Mouse (Mus musculus) limb, embryonic 13.5 days (tissue): ENCODE measurements around the gene Zp2. TPM values are rescaled to one million over a fixed set of nuclear protein-coding genes. Genes with fewer than 3 reads are reported as not detected.

Source experiments
- ATAC-seq: fragments of 200-750 bp; cut with Nextera tagmentation; 2 replicates; pipeline ENCODE4 v1.8.0; 2017; ENCODE audit warnings: low read depth, moderate number of reproducible peaks, moderate TSS enrichment; ENCODE audit not compliant: low FRiP score
- H3K27ac ChIP-seq: fragments of 300-500 bp; sonication (generic); 2 replicates; pipeline ENCODE4 v1.5.1; 2015; ENCODE audit warnings: inconsistent platforms, mild to moderate bottlenecking, moderate library complexity
- H3K27me3 ChIP-seq: fragments of 300-500 bp; sonication (generic); 2 replicates; pipeline ENCODE4 v1.6.1; 2015; ENCODE audit warnings: mild to moderate bottlenecking, inconsistent platforms
- H3K36me3 ChIP-seq: fragments of 300-500 bp; sonication (generic); 2 replicates; pipeline ENCODE4 v1.6.1; 2015; ENCODE audit warnings: inconsistent platforms, mild to moderate bottlenecking, moderate library complexity
- H3K4me1 ChIP-seq: fragments of 300-500 bp; sonication (generic); 2 replicates; pipeline ENCODE4 v1.6.1; 2015; ENCODE audit warnings: inconsistent platforms
- H3K4me2 ChIP-seq: fragments of 300-500 bp; sonication (generic); replicated peaks from 2 replicates; pipeline ENCODE4 v1.6.1; 2015; ENCODE audit warnings: inconsistent platforms, mild to moderate bottlenecking, moderate library complexity
- H3K4me3 ChIP-seq: fragments of 300-500 bp; sonication (generic); 2 replicates; pipeline ENCODE4 v1.5.1; 2015; ENCODE audit warnings: moderate library complexity, mild to moderate bottlenecking, inconsistent platforms
- H3K9ac ChIP-seq: fragments of 300-500 bp; sonication (generic); 2 replicates; pipeline ENCODE4 v1.6.1; 2015; ENCODE audit warnings: mild to moderate bottlenecking, inconsistent platforms
- H3K9me3 ChIP-seq: fragments of 300-500 bp; sonication (generic); 2 replicates; pipeline ENCODE4 v1.6.1; 2016; ENCODE audit warnings: inconsistent platforms
- WGBS: fragments of 180-500 bp; shearing (Covaris S2); methylation state at CpG from one replicate; pipeline ENCODE4 v1.1.7; 2015; 5-methylcytosine and 5-hydroxymethylcytosine counted together
- polyA plus RNA-seq: library from polyadenylated mRNA; unstranded; fragments of >200 nt; fragmentation: Nextera tagmentation; extraction: Ambion mirVana; gene quantifications from 2 replicates; pipeline ENCODE4 v1.2.1, GENCODE M21; 2015

The Zp2 gene
- polyA plus RNA-seq, 1 experiment from 2014 or later: 0.06 TPM

- Histone ChIP-seq H3K4me3 (no peak within 1 kb of the TSS), H3K4me1 (no peaks in the 10 kb centered on the region), H3K9ac (no peak within 1 kb of the TSS), H3K9me3 (no peaks in the 10 kb centered on the region), H3K27me3 (no peaks in the 10 kb centered on the region), H3K36me3 (no peaks in the 10 kb centered on the region), H3K4me2 (no peak within 1 kb of the TSS), H3K27ac (no peak within 1 kb of the TSS)
- WGBS: 89% methylated on average over 6 of the region's 6 CpGs
- no peak for ATAC-seq
Measured at GRCm38 (mm10) chr7:120095180-120095579, 49.9 kb downstream of the Zp2 start, which contains the start of gene Dnah3. Dnah3 (minus strand) TSS chr7:120095280.

- H3K27me3 ChIP-seq: no peaks in the 10 kb centered on the region
- H3K27ac ChIP-seq: no peak overlapping the region
- no peaks in the 10 kb centered on the region for H3K9me3 ChIP-seq
- ATAC-seq: no peak
- H3K4me1 ChIP-seq: no peaks in the 10 kb centered on the region
- no peak overlapping the region for H3K4me2 ChIP-seq
- 82% methylated on average over 3 of the region's 3 CpGs for WGBS
- no peaks in the 10 kb centered on the region for H3K36me3 ChIP-seq
- no peak overlapping the region for H3K4me3 ChIP-seq
- H3K9ac ChIP-seq: no peak overlapping the region
Measured at GRCm38 (mm10) chr7:120094216-120094615, 50.9 kb downstream of the Zp2 start.

GRCm38 (mm10) chr7:120093033-120093432 is 52.1 kb downstream of the Zp2 start:
- H3K4me3 ChIP-seq: no peak overlapping the region
- 33% methylated on average over 5 of the region's 5 CpGs for WGBS
- no peaks in the 10 kb centered on the region for H3K36me3 ChIP-seq
- no peaks in the 10 kb centered on the region for H3K9me3 ChIP-seq
- H3K4me1 ChIP-seq: no peaks in the 10 kb centered on the region
- no peaks in the 10 kb centered on the region for H3K27me3 ChIP-seq
- no peak overlapping the region for H3K4me2 ChIP-seq
- no peak overlapping the region for H3K9ac ChIP-seq
- H3K27ac ChIP-seq: no peak overlapping the region
- ATAC-seq: no peak; the same call in 1 of the 2 replicates

- 54% methylated on average over 3 of the region's 3 CpGs for WGBS
Measured at GRCm38 (mm10) chr7:120080177-120080576, 64.9 kb downstream of the Zp2 start.

More at GRCm38 (mm10) chr7:120080177-120080576, 64.9 kb downstream of the Zp2 start:
- no peaks in the 10 kb centered on the region for H3K9me3 ChIP-seq
- no peak overlapping the region for H3K4me2 ChIP-seq
- H3K27me3 ChIP-seq: no peaks in the 10 kb centered on the region
- ATAC-seq: no peak
- H3K9ac ChIP-seq: no peak overlapping the region
- H3K4me1 ChIP-seq: no peaks in the 10 kb centered on the region
- no peak overlapping the region for H3K4me3 ChIP-seq
- no peak overlapping the region for H3K27ac ChIP-seq
- H3K36me3 ChIP-seq: no peaks in the 10 kb centered on the region

Other genes starting within 250 kb of the Zp2 start
- gene Lyrm1, start 249.4 kb downstream of the Zp2 start, polyA plus RNA-seq: 8.6 and 9.1 TPM in 2 replicates
- gene Dcun1d3, start 249.0 kb downstream of the Zp2 start, polyA plus RNA-seq: 14.7 and 14.9 TPM in 2 replicates
- gene Dnah3, start 50.0 kb downstream of the Zp2 start, polyA plus RNA-seq: not detected in 2 replicates
- 26.8 and 27.1 TPM in 2 replicates for gene Tmem159, start 42.9 kb downstream of the Zp2 start, polyA plus RNA-seq
- gene Anks4b, start 28.6 kb upstream of the Zp2 start, polyA plus RNA-seq: not detected in 2 replicates
- 13.1 and 18.3 TPM in 2 replicates for gene Crym, start 56.8 kb upstream of the Zp2 start, polyA plus RNA-seq
- not detected in 2 replicates for gene Abca14, start 58.7 kb upstream of the Zp2 start, polyA plus RNA-seq
- gene Abca15, start 183.4 kb upstream of the Zp2 start, polyA plus RNA-seq: not detected in 2 replicates